Mouse (Mus musculus) hindbrain, embryonic 13.5 days (tissue): ENCODE results near the gene Cdk18. TPM values are rescaled to one million over a fixed set of nuclear protein-coding genes. Genes with fewer than 3 reads are reported as not detected.

ENCODE experiments used
- ATAC-seq: fragments of 200-750 bp; cut with Nextera tagmentation; 2 replicates; pipeline ENCODE4 v1.8.0; 2017; ENCODE audit warnings: moderate TSS enrichment; ENCODE audit not compliant: low FRiP score
- H3K27ac ChIP-seq: fragments of 300-500 bp; sonication (generic); 2 replicates; pipeline ENCODE4 v1.5.1; 2015; ENCODE audit warnings: inconsistent platforms, mild to moderate bottlenecking, moderate library complexity
- H3K27me3 ChIP-seq: fragments of 300-500 bp; sonication (generic); 2 replicates; pipeline ENCODE4 v1.6.1; 2015; ENCODE audit warnings: mild to moderate bottlenecking, inconsistent platforms
- H3K36me3 ChIP-seq: fragments of 300-500 bp; sonication (generic); 2 replicates; pipeline ENCODE4 v1.6.1; 2015; ENCODE audit warnings: mild to moderate bottlenecking, inconsistent platforms
- H3K4me1 ChIP-seq: fragments of 300-500 bp; sonication (generic); replicated peaks from 2 replicates; pipeline ENCODE4 v1.6.1; 2015; ENCODE audit warnings: inconsistent platforms
- H3K4me2 ChIP-seq: fragments of 300-500 bp; sonication (generic); 2 replicates; pipeline ENCODE4 v1.6.1; 2015; ENCODE audit warnings: inconsistent platforms, mild to moderate bottlenecking, moderate library complexity
- H3K4me3 ChIP-seq: fragments of 300-500 bp; sonication (generic); 2 replicates; pipeline ENCODE4 v1.5.1; 2015; ENCODE audit warnings: mild to moderate bottlenecking, inconsistent platforms
- H3K9ac ChIP-seq: fragments of 300-500 bp; sonication (generic); 2 replicates; pipeline ENCODE4 v1.6.1; 2015; ENCODE audit warnings: mild to moderate bottlenecking, inconsistent platforms
- H3K9me3 ChIP-seq: fragments of 300-500 bp; sonication (generic); 2 replicates; pipeline ENCODE4 v1.6.1; 2016; ENCODE audit warnings: inconsistent platforms
- whole genome bisulfite sequencing: fragments of 180-500 bp; shearing (Covaris S2); methylation state at CpG from one replicate; pipeline ENCODE4 v1.1.7; 2015; 5-methylcytosine and 5-hydroxymethylcytosine counted together
- polyA plus RNA-seq: library from polyadenylated mRNA; unstranded; fragments of >200 nt; fragmentation: Nextera tagmentation; extraction: Ambion mirVana; gene quantifications from 2 replicates; pipeline ENCODE4 v1.2.1, GENCODE M21; 2015

Gene Cdk18
- polyA plus RNA-seq, 1 experiment from 2014 or later, result 0.32 TPM

GRCm38 (mm10) chr1:132145973-132146685, 6.6 kb upstream of the Cdk18 start:
- Histone ChIP-seq H3K27me3 (peaks cover 6% of the 10 kb centered on the region; the same call in 1 of the 2 replicates), H3K27ac (no peak overlapping the region), H3K4me2 (no peak overlapping the region), H3K9ac (no peak overlapping the region), H3K36me3 (no peaks in the 10 kb centered on the region), H3K4me3 (no peak overlapping the region), H3K9me3 (no peaks in the 10 kb centered on the region), H3K4me1 (peaks cover 29% of the 10 kb centered on the region)
- 91% methylated on average over 8 of the region's 8 CpGs for WGBS
- no peak for ATAC-seq

- Histone ChIP-seq H3K4me1 (peaks cover 22% of the 10 kb centered on the region), H3K36me3 (no peaks in the 10 kb centered on the region), H3K9me3 (no peaks in the 10 kb centered on the region), H3K27ac (no peak overlapping the region), H3K4me3 (no peak overlapping the region), H3K4me2 (no peak overlapping the region), H3K27me3 (peaks cover 18% of the 10 kb centered on the region), H3K9ac (no peak overlapping the region)
- ATAC-seq, result no peak
- 83% methylated on average over 3 of the region's 3 CpGs for WGBS
Measured at GRCm38 (mm10) chr1:132144837-132145236, 5.4 kb upstream of the Cdk18 start.

- Histone ChIP-seq H3K36me3 (no peaks in the 10 kb centered on the region), H3K9me3 (no peaks in the 10 kb centered on the region), H3K4me1 (peaks cover 25% of the 10 kb centered on the region), H3K9ac (no peak overlapping the region), H3K4me3 (no peak overlapping the region), H3K27ac (no peak overlapping the region), H3K27me3 (peaks cover 24% of the 10 kb centered on the region), H3K4me2 (no peak overlapping the region)
- WGBS, result 10% methylated on average over 2 of the region's 2 CpGs
- peak; percentile 78 for ATAC-seq
Measured at GRCm38 (mm10) chr1:132144223-132144622, 4.7 kb upstream of the Cdk18 start.

DNA sequence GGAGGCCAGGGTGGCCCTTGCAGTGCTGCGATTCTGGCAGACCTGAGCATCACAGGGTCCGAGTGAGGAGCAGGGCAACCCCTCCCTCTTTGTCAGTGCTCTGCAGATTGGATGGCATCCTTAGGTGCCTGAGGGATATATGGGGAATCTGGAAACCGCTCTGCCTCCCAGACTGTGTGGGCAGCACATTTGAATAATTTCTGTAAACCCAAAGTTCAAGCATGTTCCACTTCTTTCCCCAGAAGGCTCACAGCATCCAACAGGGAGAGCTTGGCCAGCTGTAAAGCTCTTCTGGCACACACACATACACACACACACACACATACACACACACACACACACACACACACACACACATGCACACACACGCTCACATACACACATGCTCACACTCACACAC, 4.2 kb upstream of the Cdk18 start:
- Histone ChIP-seq H3K36me3 (no peaks in the 10 kb centered on the region), H3K4me3 (no peak overlapping the region), H3K4me2 (no peak overlapping the region), H3K9me3 (no peaks in the 10 kb centered on the region), H3K27ac (no peak overlapping the region), H3K9ac (no peak overlapping the region), H3K27me3 (peaks cover 29% of the 10 kb centered on the region), H3K4me1 (peaks cover 30% of the 10 kb centered on the region)
- no peak for ATAC-seq
- WGBS, result 72% methylated on average over 4 of the region's 4 CpGs

DNA sequence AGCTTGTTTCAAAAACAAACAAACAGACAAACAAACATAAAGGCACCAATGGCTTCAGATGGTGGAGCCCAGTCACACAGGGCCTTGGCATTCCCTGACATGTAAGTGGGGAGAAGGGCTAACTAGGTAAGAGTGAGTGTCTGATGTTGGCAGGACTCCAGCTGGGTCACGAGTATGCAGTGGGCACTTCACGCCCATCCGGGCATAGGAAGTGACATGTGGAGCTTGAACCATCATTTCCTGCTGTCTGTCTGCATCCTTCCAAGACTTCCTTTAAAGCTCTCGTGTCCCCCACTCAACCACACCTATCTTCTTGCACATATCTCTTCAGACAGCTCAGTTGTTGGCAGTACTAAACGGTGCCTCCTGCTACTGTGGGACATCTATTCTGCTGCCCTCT, 3.6 kb upstream of the Cdk18 start:
- no peak overlapping the region for H3K27ac ChIP-seq
- peaks cover 36% of the 10 kb centered on the region for H3K4me1 ChIP-seq
- no peaks in the 10 kb centered on the region for H3K36me3 ChIP-seq
- H3K9ac ChIP-seq, result no peak overlapping the region
- no peak for ATAC-seq
- no peaks in the 10 kb centered on the region for H3K9me3 ChIP-seq
- H3K4me2 ChIP-seq, result no peak overlapping the region
- no peak overlapping the region for H3K4me3 ChIP-seq
- WGBS, result 83% methylated on average over 5 of the region's 5 CpGs
- H3K27me3 ChIP-seq, result peaks cover 36% of the 10 kb centered on the region

DNA sequence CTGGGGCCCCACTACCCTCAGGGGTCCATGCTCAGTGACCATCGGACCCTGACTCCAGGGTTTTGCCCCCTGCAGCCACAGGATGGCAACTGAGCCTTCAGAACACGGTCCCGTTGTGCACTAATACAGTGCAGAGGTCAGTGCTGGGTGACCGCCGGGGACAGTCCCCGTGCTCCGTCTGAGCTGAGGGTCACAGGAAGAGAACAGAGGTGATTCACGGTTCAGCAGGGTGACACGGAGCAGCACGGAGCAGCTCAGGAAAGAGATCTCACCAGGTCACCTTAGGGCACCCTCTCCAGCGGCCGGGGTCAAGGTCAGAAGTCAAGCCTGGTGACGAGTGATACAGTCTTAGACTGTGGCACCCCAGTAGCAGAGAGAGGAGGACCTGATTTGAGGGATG, 2.3 kb upstream of the Cdk18 start:
- Histone ChIP-seq H3K27ac (no peak overlapping the region), H3K4me1 (peaks cover 36% of the 10 kb centered on the region), H3K4me3 (no peak overlapping the region), H3K9ac (no peak overlapping the region), H3K4me2 (no peak overlapping the region), H3K36me3 (no peaks in the 10 kb centered on the region), H3K27me3 (peaks cover 46% of the 10 kb centered on the region), H3K9me3 (no peaks in the 10 kb centered on the region)
- WGBS, result 61% methylated on average over 13 of the region's 13 CpGs
- no peak for ATAC-seq

GRCm38 (mm10) chr1:132141166-132141565, 1.7 kb upstream of the Cdk18 start:
- ATAC-seq, result no peak
- Histone ChIP-seq H3K9ac (no peak overlapping the region), H3K9me3 (no peaks in the 10 kb centered on the region), H3K4me2 (no peak overlapping the region), H3K36me3 (no peaks in the 10 kb centered on the region), H3K27ac (no peak overlapping the region), H3K4me1 (peaks cover 36% of the 10 kb centered on the region), H3K27me3 (peaks cover 48% of the 10 kb centered on the region), H3K4me3 (no peak overlapping the region)
- 76% methylated on average over 2 of the region's 2 CpGs for WGBS

- Histone ChIP-seq H3K4me3 (no peak overlapping the region), H3K4me1 (peaks cover 36% of the 10 kb centered on the region), H3K27me3 (peaks cover 48% of the 10 kb centered on the region), H3K27ac (no peak overlapping the region), H3K9me3 (no peaks in the 10 kb centered on the region), H3K36me3 (no peaks in the 10 kb centered on the region), H3K4me2 (no peak overlapping the region), H3K9ac (no peak overlapping the region)
- ATAC-seq, result no peak
- WGBS, result 70% methylated on average over 4 of the region's 4 CpGs
Measured at GRCm38 (mm10) chr1:132140574-132140973, 1.1 kb upstream of the Cdk18 start.

- no peak overlapping the region for H3K4me2 ChIP-seq
- no peak overlapping the region for H3K27ac ChIP-seq
- H3K4me1 ChIP-seq, result peaks cover 36% of the 10 kb centered on the region
- H3K9me3 ChIP-seq, result no peaks in the 10 kb centered on the region
- WGBS, result 66% methylated on average over 10 of the region's 10 CpGs
- peaks cover 48% of the 10 kb centered on the region for H3K27me3 ChIP-seq
- ATAC-seq, result no peak
- H3K9ac ChIP-seq, result no peak overlapping the region
- H3K36me3 ChIP-seq, result no peaks in the 10 kb centered on the region
- H3K4me3 ChIP-seq, result no peak overlapping the region
Measured at GRCm38 (mm10) chr1:132140171-132140570, 687 bp upstream of the Cdk18 start.

GRCm38 (mm10) chr1:132138576-132139415, 688 bp downstream of the Cdk18 start:
- peak overlapping the region; percentile 96 for H3K4me2 ChIP-seq
- H3K4me3 ChIP-seq, result peak overlapping the region; percentile 52
- H3K9me3 ChIP-seq, result no peaks in the 10 kb centered on the region
- peaks cover 24% of the 10 kb centered on the region for H3K4me1 ChIP-seq
- H3K9ac ChIP-seq, result peak overlapping the region; percentile 76
- H3K27ac ChIP-seq, result no peak overlapping the region
- peaks cover 48% of the 10 kb centered on the region for H3K27me3 ChIP-seq
- no peak for ATAC-seq
- 7% methylated on average over 35 of the region's 35 CpGs for WGBS
- no peaks in the 10 kb centered on the region for H3K36me3 ChIP-seq

DNA sequence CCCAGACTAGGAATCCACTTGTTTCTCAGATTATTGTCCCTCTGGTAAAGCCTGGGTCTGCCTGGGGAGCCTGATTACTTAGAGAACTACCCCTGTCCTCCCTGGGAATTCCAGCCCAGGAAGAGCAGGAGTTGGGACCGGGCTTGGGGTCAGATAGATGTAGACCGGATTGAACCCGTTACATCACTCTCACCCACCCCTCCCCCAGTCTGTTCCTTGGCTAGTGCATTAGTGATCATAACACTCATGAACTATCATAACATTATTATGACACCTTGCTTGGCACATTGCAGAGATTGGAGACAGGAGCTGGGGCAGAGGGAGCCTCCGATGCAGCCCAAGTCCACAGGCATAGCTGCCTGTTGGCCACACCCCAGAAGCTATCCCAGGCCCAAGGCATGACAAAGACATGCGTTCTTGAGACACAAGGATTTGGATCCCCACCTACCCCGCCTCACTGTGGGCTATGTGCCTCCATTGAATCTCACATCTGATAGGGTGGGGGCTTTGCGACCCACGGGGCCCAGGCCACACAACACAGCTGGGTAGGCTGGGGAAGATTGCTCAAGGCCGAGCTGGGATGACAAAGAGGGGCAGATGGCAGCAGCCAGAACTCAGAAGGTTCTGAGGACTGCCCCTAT, 1.4 kb downstream of the Cdk18 start:
- Histone ChIP-seq H3K27me3 (peaks cover 48% of the 10 kb centered on the region), H3K9ac (no peak overlapping the region), H3K9me3 (no peaks in the 10 kb centered on the region), H3K36me3 (no peaks in the 10 kb centered on the region), H3K4me2 (no peak overlapping the region), H3K4me1 (peaks cover 17% of the 10 kb centered on the region), H3K27ac (no peak overlapping the region), H3K4me3 (no peak overlapping the region)
- WGBS, result 67% methylated on average over 9 of the region's 9 CpGs
- 0 out of 2 replicates have a peak, but pooled peaks have one; percentile 19 for ATAC-seq

- Histone ChIP-seq H3K27me3 (peaks cover 45% of the 10 kb centered on the region), H3K9ac (no peak overlapping the region), H3K9me3 (no peaks in the 10 kb centered on the region), H3K4me3 (no peak overlapping the region), H3K4me2 (no peak overlapping the region), H3K4me1 (peaks cover 17% of the 10 kb centered on the region), H3K36me3 (no peaks in the 10 kb centered on the region), H3K27ac (no peak overlapping the region)
- WGBS, result 89% methylated on average over 3 of the region's 3 CpGs
- ATAC-seq, result no peak
Measured at GRCm38 (mm10) chr1:132136847-132137246, 2.6 kb downstream of the Cdk18 start.
